8 mouse cellular contexts compared by ENCODE assay signal in genomic region chr11:66998467-66999403, GRCm38 (mm10). TPM values are rescaled to one million over a fixed set of nuclear protein-coding genes. Genes with fewer than 3 reads are reported as not detected.
DNase-seq lines count a peak whose midpoint lies in the region; ATAC-seq and TF ChIP-seq lines count a peak whose summit lies in the region.
"Had no signal": no experiment of that assay in that cellular context is flagged by ENCODE, and none has a peak within 500 bp of the region (broad histone marks: within the 10 kb centered on the region; RNA-seq: fewer than 3 reads in every experiment).

No protein-coding gene starts in this region.

- peak; percentile 39 for DNase-seq in 3134 (ENCODE audit: extremely low read depth, insufficient read length, low spot score)
- DNase-seq in Muller cell, postnatal 12 days (ENCODE audit: inconsistent ontology term): peak; percentile 58
- peak; percentile 55 to 65 for DNase-seq in cerebellum, postnatal 36 days
- peak; percentile 27 for DNase-seq in kidney, postnatal 0 days (ENCODE audit: low spot score)
- DNase-seq in thymus, postnatal 4 days: no peak
- no peak for DNase-seq in layer of hippocampus, adult 9-10 months (ENCODE audit: low spot score)

- H3K9me3 ChIP-seq in kidney, postnatal 0 days (replicated peaks; ENCODE audit: low read length): no peaks in the 10 kb centered on the region
- no peaks in the 10 kb centered on the region for H3K9me3 ChIP-seq in stomach, embryonic 14.5 days (ENCODE audit: control insufficient read depth, low read depth, low read length)
- H3K9me3 ChIP-seq: megakaryocyte, embryonic 14.5 days had no signal

- H3K9ac ChIP-seq in kidney, postnatal 0 days (ENCODE audit: low read depth, low read length): no peak overlapping the region
- no peak overlapping the region for H3K9ac ChIP-seq in stomach, embryonic 14.5 days (replicated peaks; ENCODE audit: low read depth, low read length)

- H3K27ac ChIP-seq in kidney, postnatal 0 days: 0 out of 2 replicates have a peak overlapping the region, but pooled peaks have one; percentile 5
- H3K27ac ChIP-seq in stomach, embryonic 14.5 days (ENCODE audit: low read length): no peak overlapping the region

- 56% methylated on average over 14 of the region's 14 CpGs for WGBS in kidney, postnatal 0 days
- 64% methylated on average over 14 of the region's 14 CpGs for WGBS in stomach, embryonic 14.5 days

- no peaks in the 10 kb centered on the region for H3K27me3 ChIP-seq in kidney, postnatal 0 days (ENCODE audit: insufficient read depth, low read length)
- H3K27me3 ChIP-seq in stomach, embryonic 14.5 days (ENCODE audit: control insufficient read depth, insufficient read depth, low read length): no peaks in the 10 kb centered on the region

- no peaks in the 10 kb centered on the region for H3K36me3 ChIP-seq in kidney, postnatal 0 days (ENCODE audit: insufficient read depth, low read length)
- no peaks in the 10 kb centered on the region for H3K36me3 ChIP-seq in stomach, embryonic 14.5 days (ENCODE audit: control insufficient read depth, insufficient read depth, low read length)

- no peak overlapping the region for H3K4me3 ChIP-seq in kidney, postnatal 0 days (replicated peaks; ENCODE audit: low read depth, low read length)
- H3K4me3 ChIP-seq in stomach, embryonic 14.5 days (ENCODE audit: low read depth, low read length): no peak overlapping the region
- H3K4me3 ChIP-seq: megakaryocyte, embryonic 14.5 days had no signal

- peak; percentile 75; the same call in 1 of the 2 replicates for ATAC-seq in kidney, postnatal 0 days (replicated peaks; ENCODE audit: low FRiP score, low read depth)
- peak; percentile 80 for ATAC-seq in stomach, embryonic 14.5 days (ENCODE audit: insufficient number of reproducible peaks, insufficient read depth, low FRiP score, low read depth)

- TF ChIP-seq CTCF in kidney, postnatal 0 days (IDR thresholded peaks at IDR 0.05; ENCODE audit: low read depth): 0 out of 2 replicates have a peak, but pooled peaks have one; percentile 7

- no peak overlapping the region for H3K4me2 ChIP-seq in kidney, postnatal 0 days (ENCODE audit: low read length)
- no peak overlapping the region for H3K4me2 ChIP-seq in stomach, embryonic 14.5 days (replicated peaks; ENCODE audit: low read depth, low read length)

- 0 out of 2 replicates have a peak, but pooled peaks cover 3% of the 10 kb centered on the region for H3K4me1 ChIP-seq in kidney, postnatal 0 days (replicated peaks; ENCODE audit: insufficient read depth, low read length)
- 0 out of 2 replicates have a peak, but pooled peaks cover 5% of the 10 kb centered on the region for H3K4me1 ChIP-seq in stomach, embryonic 14.5 days (ENCODE audit: control insufficient read depth, insufficient read depth, low read length)

RNA-seq across cellular contexts. Expression of gene Tmem220, which starts 26.2 kb away (rescaled TPM):
- polyA plus RNA-seq in kidney, postnatal 0 days (2015; fragmentation: Nextera tagmentation; extraction: Ambion mirVana): 1.5 and 1.8 TPM in 2 replicates
- polyA plus RNA-seq in stomach, embryonic 14.5 days (2014; fragmentation: Nextera tagmentation; extraction: Ambion mirVana): 1.6 and 2.2 TPM in 2 replicates

RNA-seq across cellular contexts. Expression of gene Tmem238l, which starts 42.3 kb away (rescaled TPM):
- polyA plus RNA-seq in kidney, postnatal 0 days (2015; fragmentation: Nextera tagmentation; extraction: Ambion mirVana): 0.69 and 1.1 TPM in 2 replicates
- 0.45 and 0.55 TPM in 2 replicates for polyA plus RNA-seq in stomach, embryonic 14.5 days (2014; fragmentation: Nextera tagmentation; extraction: Ambion mirVana)

RNA-seq across cellular contexts. Expression of gene Adprm, which starts 53.7 kb away (rescaled TPM):
- polyA plus RNA-seq in kidney, postnatal 0 days (2015; fragmentation: Nextera tagmentation; extraction: Ambion mirVana): 29.0 and 29.5 TPM in 2 replicates
- polyA plus RNA-seq in stomach, embryonic 14.5 days (2014; fragmentation: Nextera tagmentation; extraction: Ambion mirVana): 30.6 and 31.7 TPM in 2 replicates

RNA-seq across cellular contexts. Expression of gene Sco1, which starts 53.7 kb away (rescaled TPM):
- 16.0 and 16.7 TPM in 2 replicates for polyA plus RNA-seq in kidney, postnatal 0 days (2015; fragmentation: Nextera tagmentation; extraction: Ambion mirVana)
- polyA plus RNA-seq in stomach, embryonic 14.5 days (2014; fragmentation: Nextera tagmentation; extraction: Ambion mirVana): 16.5 and 16.7 TPM in 2 replicates

Comparison
In these comparisons a context has a peak if more than half of its experiments do, and no peak if none do; other contexts are left out.
1. DNase-seq: peak in 3134 (single experiment), Muller cell, postnatal 12 days (single experiment), cerebellum, postnatal 36 days (2 of 2) and kidney, postnatal 0 days (single experiment); none in thymus, postnatal 4 days (single experiment) and layer of hippocampus, adult 9-10 months (single experiment).